Mouse (Mus musculus) liver, postnatal 0 days (tissue): Measurements from ENCODE around the gene Wfdc12.
"Not testable (repeated sequence)": the region's sequence is repeated elsewhere in the genome, so short reads cannot be mapped to it uniquely, and the experiment has no call there.

ENCODE experiments used
- CTCF ChIP-seq: sonication (generic); IDR thresholded peaks from 2 replicates; pipeline ENCODE4 v1.5.1; 2016; ENCODE audit warnings: antibody characterized with exemption, low read depth
- EP300 ChIP-seq: IDR thresholded peaks from 2 replicates; pipeline ENCODE4 v1.6.1; 2016; ENCODE audit warnings: antibody characterized with exemption, low read depth, mild to moderate bottlenecking

DNA sequence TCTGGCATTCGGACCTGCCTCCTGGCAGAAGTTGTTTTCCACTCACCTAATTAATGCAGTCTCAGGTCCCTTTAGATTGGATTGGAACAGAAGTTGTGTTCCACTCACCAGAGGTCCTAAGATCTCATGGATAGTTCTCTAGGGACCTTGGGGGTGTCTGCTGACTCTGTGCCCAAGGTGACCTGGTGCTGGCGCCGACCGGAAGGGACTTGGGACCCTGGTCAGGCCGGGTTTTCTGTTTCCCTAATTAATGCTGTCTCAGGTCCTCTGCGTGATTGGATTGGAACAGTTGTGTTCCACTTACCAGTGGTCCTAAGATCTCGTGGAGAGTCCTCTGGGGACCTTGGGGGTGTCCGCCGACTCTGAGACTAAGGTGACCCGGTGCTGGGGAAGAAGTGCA, 15.6 kb upstream of the Wfdc12 start:
- TF ChIP-seq EP300, CTCF: not testable (repeated sequence)
